Mouse (Mus musculus) heart, adult 2 months (tissue): ENCODE measurements at regions not wholly inside any gene's neighbourhood (a gene's known extent, or its start where the extent isn't known, plus 50 kb on each side); places are given as distances from the start of the nearest gene placed in this dataset.
A peak's percentile ranks its signal among the peaks of the same experiment; 100 is the strongest.

Experiments
- DNase-seq, 2 experiments: peaks; one replicate each; pipeline ENCODE4 v3.0.0; 2021
- H3K27ac ChIP-seq: fragments of 200-600 bp; 2 replicates; pipeline ENCODE4 v1.8.1; 2022
- H3K27me3 ChIP-seq: fragments of 200-500 bp; 2 replicates; pipeline ENCODE4 v1.6.1; 2012; ENCODE audit warnings: mild to moderate bottlenecking, low read length, inconsistent platforms, mixed read lengths; ENCODE audit not compliant: control insufficient read depth, insufficient read depth
- H3K36me3 ChIP-seq: fragments of 200-500 bp; 2 replicates; pipeline ENCODE4 v1.6.1; 2012; ENCODE audit warnings: low read length, inconsistent platforms; ENCODE audit not compliant: control insufficient read depth, insufficient read depth
- H3K4me1 ChIP-seq: fragments of 200-500 bp; 2 replicates; pipeline ENCODE4 v1.6.1; 2011; ENCODE audit warnings: low read length; ENCODE audit not compliant: control insufficient read depth, insufficient read depth
- H3K4me3 ChIP-seq: fragments of 200-600 bp; 2 replicates; pipeline ENCODE4 v1.8.1; 2022
- H3K79me2 ChIP-seq: fragments of 200-500 bp; replicated peaks from 2 replicates; pipeline ENCODE4 v1.6.1; 2012; ENCODE audit warnings: mild to moderate bottlenecking, inconsistent platforms, low read length, moderate library complexity, mixed read lengths; ENCODE audit not compliant: control insufficient read depth, insufficient read depth
- H3K9ac ChIP-seq: fragments of 200-500 bp; 2 replicates; pipeline ENCODE4 v1.6.1; 2012; ENCODE audit warnings: low read depth, mild to moderate bottlenecking, control low read depth, inconsistent platforms, low read length, mixed read lengths
- CTCF ChIP-seq: fragments of 200-600 bp; IDR thresholded peaks from 2 replicates; pipeline ENCODE4 v1.8.1; 2022; ENCODE audit warnings: antibody characterized with exemption, mild to moderate bottlenecking, moderate library complexity
- EP300 ChIP-seq: fragments of 200-500 bp; IDR thresholded peaks from 2 replicates; pipeline ENCODE4 v1.6.1; 2011; ENCODE audit warnings: low read depth, low read length, control low read depth; ENCODE audit not compliant: insufficient read depth
- POLR2A ChIP-seq: fragments of 200-500 bp; IDR thresholded peaks from 2 replicates; pipeline ENCODE4 v1.6.1; 2011; ENCODE audit warnings: mild to moderate bottlenecking, low read depth, low read length, control low read depth; ENCODE audit not compliant: insufficient read depth
- WGBS: fragments of 180-500 bp; shearing (Covaris S2); methylation state at CpG from one replicate; pipeline ENCODE4 v1.1.7; 2018; 5-methylcytosine and 5-hydroxymethylcytosine counted together
- intact Hi-C: fragments of 180-260 bp; cut with DNase I; formaldehyde crosslinking; loops from one replicate; pipeline ENCODE4 v1.15.1; 2025

DNA sequence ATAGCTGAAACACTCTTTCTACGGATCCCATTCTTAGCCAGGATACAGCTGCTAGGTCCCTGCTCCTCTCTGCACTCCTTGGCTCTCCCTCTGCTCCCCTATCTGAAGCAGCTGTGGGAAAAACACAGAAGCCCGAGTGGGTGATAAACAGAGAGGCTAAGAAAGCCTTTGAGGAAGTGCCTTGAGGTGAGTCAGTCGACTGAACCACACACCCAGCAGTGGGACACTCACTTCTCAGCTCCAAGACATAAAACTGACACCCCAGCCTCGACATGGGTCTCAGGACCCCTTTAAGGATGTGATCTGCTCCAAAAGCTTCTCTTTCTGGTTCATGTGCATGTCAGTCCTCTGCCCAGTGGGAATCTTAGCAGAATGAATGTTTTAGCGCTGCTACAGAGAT is 204.8 kb upstream of the Gm15217 start:
- no peak for DNase-seq
- intact Hi-C loops = no loop called here
- WGBS = 43% methylated on average over 5 of the region's 5 CpGs
- TF ChIP-seq POLR2A = no peak
- TF ChIP-seq EP300 = no peak
- TF ChIP-seq CTCF = no peak
- Histone ChIP-seq H3K27me3 (no peaks in the 10 kb centered on the region), H3K9ac (no peak overlapping the region), H3K36me3 (no peaks in the 10 kb centered on the region), H3K4me3 (no peak overlapping the region), H3K27ac (no peak overlapping the region), H3K79me2 (no peaks in the 10 kb centered on the region), H3K4me1 (no peaks in the 10 kb centered on the region)

DNA sequence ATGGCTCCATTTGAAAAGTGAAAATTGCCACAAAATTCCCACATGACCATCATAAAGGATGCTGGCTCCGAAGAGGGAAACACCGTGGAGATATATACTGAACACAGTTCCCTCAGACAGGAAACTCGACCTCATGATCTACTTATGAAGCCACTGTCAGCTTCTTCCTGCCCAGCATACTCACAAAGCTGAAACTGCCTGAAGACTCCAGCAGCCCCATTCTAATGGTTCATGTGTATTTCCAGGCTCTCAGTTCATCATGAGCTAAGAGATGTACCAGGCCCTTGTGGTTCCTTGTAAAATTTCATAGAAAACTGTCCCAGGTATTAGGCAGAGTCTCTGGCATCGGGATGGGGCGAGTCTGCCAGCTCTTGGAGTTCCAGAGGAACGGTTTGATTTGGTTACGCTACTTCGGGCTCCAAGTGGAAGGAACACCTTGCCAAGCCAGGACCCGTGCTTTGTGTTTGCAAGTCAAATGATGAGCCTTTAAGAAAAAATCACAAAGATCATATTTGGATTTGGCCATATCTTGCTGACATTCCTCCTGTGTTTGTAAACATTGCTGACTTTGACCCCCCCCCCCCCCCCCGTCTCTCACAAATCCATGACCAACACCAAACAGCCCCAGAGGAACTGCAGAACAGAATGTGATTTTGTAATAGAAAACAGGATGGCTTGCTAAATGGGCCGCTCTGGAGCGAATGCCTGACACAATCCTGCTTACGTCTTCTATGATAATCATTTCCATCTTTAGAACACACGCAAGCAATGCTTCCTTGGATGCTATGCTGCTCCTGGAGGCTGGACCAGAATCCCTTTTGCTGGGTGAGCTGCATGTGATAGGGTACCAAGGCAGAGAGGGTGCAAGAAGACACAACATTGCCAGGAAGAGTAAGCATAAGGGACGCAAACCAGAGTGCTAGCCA is 203.7 kb upstream of the Gm15217 start:
- Histone ChIP-seq H3K9ac (no peak overlapping the region), H3K79me2 (no peaks in the 10 kb centered on the region), H3K27ac (no peak overlapping the region), H3K27me3 (no peaks in the 10 kb centered on the region), H3K36me3 (no peaks in the 10 kb centered on the region), H3K4me1 (no peaks in the 10 kb centered on the region), H3K4me3 (no peak overlapping the region)
- TF ChIP-seq POLR2A (no peak), EP300 (no peak), CTCF (no peak)
- 77% methylated on average over 15 of the region's 15 CpGs for WGBS
- no peak for DNase-seq
- intact Hi-C loops = no loop called here

DNA sequence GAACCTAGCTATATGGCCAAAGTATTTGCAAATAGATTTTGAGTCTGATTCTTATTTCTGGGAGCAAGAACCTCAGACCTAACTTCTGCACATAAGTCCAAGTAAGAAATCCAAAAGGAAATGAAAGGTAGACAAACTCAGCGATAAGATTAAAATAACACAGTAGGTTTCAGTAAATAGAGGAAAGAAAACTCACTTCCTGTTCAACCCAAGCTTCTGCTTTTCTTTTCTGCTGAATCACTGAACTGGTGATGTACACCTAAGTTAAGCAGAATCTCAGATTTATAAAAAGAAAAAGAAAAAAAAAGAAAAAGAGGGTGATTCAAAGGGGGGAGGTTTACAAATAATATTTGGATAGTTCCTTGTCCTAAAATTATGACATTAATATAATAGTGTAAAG is 200.2 kb upstream of the Gm15217 start:
- no peaks in the 10 kb centered on the region for H3K36me3 ChIP-seq
- no peaks in the 10 kb centered on the region for H3K79me2 ChIP-seq
- intact Hi-C loops = no loop called here
- no peaks in the 10 kb centered on the region for H3K27me3 ChIP-seq
- H3K9ac ChIP-seq = no peak overlapping the region
- TF ChIP-seq EP300 (no peak), CTCF (no peak), POLR2A (no peak)
- DNase-seq = no peak
- WGBS = 60% methylated on average over 1 of the region's 1 CpGs
- no peaks in the 10 kb centered on the region for H3K4me1 ChIP-seq
- no peak overlapping the region for H3K27ac ChIP-seq
- no peak overlapping the region for H3K4me3 ChIP-seq

DNA sequence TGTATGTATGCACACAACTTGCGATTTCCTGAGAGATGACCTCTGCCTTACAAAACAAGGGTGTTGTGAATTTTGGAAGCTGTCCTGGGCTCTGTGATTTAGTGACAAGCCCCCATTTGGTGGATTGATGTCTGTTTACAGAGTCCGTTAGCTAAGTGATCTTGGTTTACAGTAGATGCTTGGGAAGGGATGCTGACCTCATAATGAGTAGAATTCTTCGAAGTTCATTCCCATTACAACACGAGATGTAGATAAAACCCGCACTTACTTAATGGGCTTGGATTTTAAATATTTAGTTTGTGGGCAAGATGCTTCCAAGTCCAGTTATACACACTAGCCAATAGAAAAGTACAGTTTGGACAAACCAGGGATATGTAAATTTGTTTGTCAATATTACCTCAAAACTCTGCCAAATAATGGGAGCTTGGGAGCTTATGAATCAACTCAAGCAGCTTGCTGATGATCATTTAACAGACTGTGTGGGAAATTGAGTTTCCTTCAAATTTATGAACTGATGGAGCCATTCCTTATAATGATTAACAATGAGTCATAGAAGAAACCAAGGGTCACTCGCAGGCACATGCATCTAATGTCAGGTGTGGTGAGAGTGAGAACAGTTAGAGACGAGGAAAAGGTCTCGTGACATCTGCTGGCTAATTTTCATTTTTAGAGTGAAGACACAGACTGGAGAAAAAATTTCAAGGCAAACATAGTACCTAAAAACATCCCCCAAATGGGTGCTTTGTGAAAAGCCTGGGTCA is 187.4 kb upstream of the Gm15217 start:
- intact Hi-C loops = no loop called here
- H3K27ac ChIP-seq = no peak overlapping the region
- TF ChIP-seq CTCF (no peak), POLR2A (no peak), EP300 (no peak)
- H3K4me1 ChIP-seq = no peaks in the 10 kb centered on the region; the same call in 1 of the 2 replicates
- H3K27me3 ChIP-seq = no peaks in the 10 kb centered on the region
- H3K9ac ChIP-seq = no peak overlapping the region
- DNase-seq = no peak
- no peaks in the 10 kb centered on the region for H3K79me2 ChIP-seq
- 77% methylated on average over 8 of the region's 8 CpGs for WGBS
- no peaks in the 10 kb centered on the region for H3K36me3 ChIP-seq
- H3K4me3 ChIP-seq = no peak overlapping the region

DNA sequence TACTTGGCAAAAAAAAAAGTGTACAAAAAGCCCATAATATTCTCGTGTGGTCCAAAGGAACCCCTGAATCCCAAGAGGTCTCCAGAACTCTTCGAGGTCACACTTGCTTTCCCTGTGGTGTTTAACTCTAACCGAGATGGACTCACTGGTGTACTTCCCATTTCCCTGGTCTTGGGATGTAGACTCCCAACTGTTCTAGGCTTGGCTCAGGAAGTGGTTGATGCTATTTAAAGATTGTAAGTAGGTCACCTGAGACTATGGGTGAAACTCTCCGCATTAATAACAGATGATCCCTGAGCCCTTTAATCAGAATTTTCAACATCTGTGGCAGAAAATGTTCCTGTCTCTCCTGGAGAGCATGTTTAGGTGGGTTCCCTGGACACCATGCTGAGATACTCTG is 185.6 kb upstream of the Gm15217 start:
- Histone ChIP-seq H3K9ac (no peak overlapping the region), H3K27ac (no peak overlapping the region), H3K79me2 (no peaks in the 10 kb centered on the region), H3K4me1 (no peaks in the 10 kb centered on the region; the same call in 1 of the 2 replicates), H3K4me3 (no peak overlapping the region), H3K27me3 (no peaks in the 10 kb centered on the region), H3K36me3 (no peaks in the 10 kb centered on the region)
- no peak for TF ChIP-seq POLR2A
- no peak for TF ChIP-seq CTCF
- TF ChIP-seq EP300 = no peak
- intact Hi-C loops = no loop called here
- no peak for DNase-seq
- 54% methylated on average over 4 of the region's 4 CpGs for WGBS

DNA sequence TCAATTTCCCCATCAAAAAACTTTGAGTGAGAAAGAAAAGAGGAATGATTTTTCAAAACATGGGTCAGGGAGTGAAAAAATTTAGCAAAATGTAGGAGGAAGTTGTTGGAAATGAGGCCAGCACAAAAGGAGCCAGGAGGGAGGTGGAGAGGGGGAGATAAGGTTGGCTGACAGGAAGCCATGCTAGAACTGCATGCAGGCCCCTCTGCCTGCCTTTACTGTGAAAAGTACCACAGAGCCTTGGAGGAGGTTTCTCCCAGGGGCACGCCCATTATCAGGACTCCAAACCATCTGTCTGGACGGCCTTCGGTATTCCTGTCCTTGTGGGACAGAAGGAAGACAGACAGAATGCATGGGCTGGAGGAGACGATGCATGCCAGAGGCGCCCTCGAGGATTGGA is 183.3 kb upstream of the Gm15217 start:
- Histone ChIP-seq H3K79me2 (no peaks in the 10 kb centered on the region), H3K27ac (no peak overlapping the region), H3K4me3 (no peak overlapping the region), H3K9ac (no peak overlapping the region), H3K36me3 (no peaks in the 10 kb centered on the region), H3K4me1 (no peaks in the 10 kb centered on the region; the same call in 1 of the 2 replicates), H3K27me3 (no peaks in the 10 kb centered on the region)
- WGBS = 42% methylated on average over 6 of the region's 6 CpGs
- intact Hi-C loops = no loop called here
- TF ChIP-seq EP300 (no peak), POLR2A (no peak), CTCF (no peak)
- DNase-seq = peak in 1 of 2 experiments; percentile 5
